Mouse (Mus musculus): ENCODE data around the gene Doc2b. TPM values are rescaled to one million over a fixed set of nuclear protein-coding genes. Genes with fewer than 3 reads are reported as not detected.

Gene Doc2b
- total and polyA plus RNA-seq, 3 experiments, result not detected

DNA sequence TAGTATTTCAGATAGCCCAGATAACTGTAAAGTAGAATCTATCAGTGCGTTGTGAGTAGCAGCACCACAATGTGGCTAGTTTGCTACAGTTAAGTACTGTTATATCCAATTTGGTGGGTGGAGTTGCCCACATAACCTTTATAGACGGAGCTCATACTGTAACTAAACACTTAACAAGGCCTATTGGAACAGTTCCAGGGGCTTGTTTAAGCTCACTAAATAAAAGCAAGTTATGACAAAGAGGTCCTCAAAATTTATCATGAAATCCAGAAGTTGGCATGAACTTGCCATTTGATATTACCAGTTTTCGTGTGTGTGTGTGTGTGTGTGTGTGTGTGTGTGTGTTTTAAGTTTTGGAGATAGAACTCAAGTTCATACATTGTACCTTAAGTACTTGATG, 55.6 kb downstream of the Doc2b start:
- H3K27ac ChIP-seq (ENCODE audit: insufficient read depth, low read depth), result no peak overlapping the region
- H3K4me2 ChIP-seq (ENCODE audit: insufficient read depth, low read depth, poor library complexity, severe bottlenecking), result no peak overlapping the region
- H3K9me3 ChIP-seq (replicated peaks; ENCODE audit: low read length), result no peaks in the 10 kb centered on the region
- in situ Hi-C loops (cut with MboI; ENCODE audit: low pct_ligation_motif_present, low pct_unique_long_range_greater_than_20kb, low sequenced_read_pairs) (no loop called here), dilution Hi-C loops (cut with MboI; ENCODE audit: extremely low pct_ligation_motif_present, extremely low pct_unique_long_range_greater_than_20kb, low sequenced_read_pairs) (no loop called here)
- H3K36me3 ChIP-seq (replicated peaks in 1 of 2; ENCODE audit: control insufficient read depth in 1 of 2, insufficient read depth in 1 of 2, low read length in 1 of 2), result peaks cover 26 to 69% of the 10 kb centered on the region in 2 experiments
- TF ChIP-seq NRF1 (IDR thresholded peaks at IDR 0.05; ENCODE audit: low read depth, low read length) (no peak), MAZ (IDR thresholded peaks at IDR 0.05; ENCODE audit: low read depth, low read length) (no peak), ZNF384 (IDR thresholded peaks at IDR 0.05; ENCODE audit: low read depth, low read length) (no peak), POLR2A (IDR thresholded peaks at IDR 0.05; ENCODE audit: low read depth, low read length) (no peak), ZMIZ1 (IDR thresholded peaks at IDR 0.05; ENCODE audit: low read depth, low read length) (no peak), MAX (IDR thresholded peaks at IDR 0.05; ENCODE audit: low read length) (no peak), USF1 (IDR thresholded peaks at IDR 0.05; ENCODE audit: low read depth, low read length) (no peak), CTCF (conservative IDR thresholded peaks at IDR 0.05 in 1 of 2, IDR thresholded peaks at IDR 0.05 in 1 of 2; ENCODE audit: low read depth in 2 of 2, low read length in 2 of 2) (no peak), CHD1 (IDR thresholded peaks at IDR 0.05; ENCODE audit: low read depth, low read length) (no peak), MXI1 (IDR thresholded peaks at IDR 0.05; ENCODE audit: low read depth, low read length) (no peak)
- H3K4me1 ChIP-seq (ENCODE audit: control insufficient read depth in 1 of 2, insufficient read depth in 2 of 2), result peaks cover 19 to 91% of the 10 kb centered on the region in 2 experiments
- H3K27me3 ChIP-seq (replicated peaks), result no peaks in the 10 kb centered on the region
- DNase-seq (ENCODE audit: extremely low read depth), result no peak
- peaks cover 95% of the 10 kb centered on the region for H3K79me2 ChIP-seq (replicated peaks; ENCODE audit: control insufficient read depth, extremely low read depth, insufficient read depth, poor library complexity, severe bottlenecking)
- H3K9ac ChIP-seq (ENCODE audit: insufficient read depth, low read depth), result no peak overlapping the region
- no peak overlapping the region for H3K4me3 ChIP-seq (replicated peaks in 1 of 3; ENCODE audit: low read depth in 2 of 3, low read length in 2 of 3, poor library complexity in 1 of 3)

DNA sequence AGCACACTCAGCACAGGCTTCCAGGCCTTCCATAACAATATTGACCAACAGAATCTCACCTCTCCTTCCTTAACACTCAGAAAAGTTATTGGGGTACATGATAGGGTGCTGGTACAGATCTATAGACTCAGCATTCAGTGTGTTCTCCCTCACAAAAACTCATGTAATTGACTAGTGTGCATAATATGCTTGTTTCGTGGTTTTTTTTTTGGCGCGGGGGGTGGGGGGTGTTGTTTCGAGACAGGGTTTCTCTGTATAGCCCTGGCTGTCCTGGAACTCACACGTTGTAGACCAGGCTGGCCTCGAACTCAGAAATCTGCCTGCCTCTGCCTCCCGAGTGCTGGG, 57.4 kb downstream of the Doc2b start:
- no peaks in the 10 kb centered on the region for H3K9me3 ChIP-seq (replicated peaks; ENCODE audit: low read length)
- DNase-seq (ENCODE audit: extremely low read depth), result no peak
- H3K36me3 ChIP-seq (replicated peaks in 1 of 2; ENCODE audit: control insufficient read depth in 1 of 2, insufficient read depth in 1 of 2, low read length in 1 of 2), result peaks cover 25 to 59% of the 10 kb centered on the region in 2 experiments
- in situ Hi-C loops (cut with MboI; ENCODE audit: low pct_ligation_motif_present, low pct_unique_long_range_greater_than_20kb, low sequenced_read_pairs) (no loop called here), dilution Hi-C loops (cut with MboI; ENCODE audit: extremely low pct_ligation_motif_present, extremely low pct_unique_long_range_greater_than_20kb, low sequenced_read_pairs) (no loop called here)
- peak overlapping the region; percentile 94 for H3K27ac ChIP-seq (ENCODE audit: insufficient read depth, low read depth)
- no peak for TF ChIP-seq TBP (conservative IDR thresholded peaks at IDR 0.05; ENCODE audit: low read depth, low read length)
- 0 out of 2 replicates have a peak, but pooled peaks have one; percentile 3 for TF ChIP-seq MAX (IDR thresholded peaks at IDR 0.05; ENCODE audit: low read length)
- TF ChIP-seq JUND (conservative IDR thresholded peaks at IDR 0.05; ENCODE audit: low read depth, low read length), result no peak
- peak; percentile 76 for TF ChIP-seq ZNF384 (IDR thresholded peaks at IDR 0.05; ENCODE audit: low read depth, low read length)
- TF ChIP-seq MXI1 (IDR thresholded peaks at IDR 0.05; ENCODE audit: low read depth, low read length), result no peak
- TF ChIP-seq USF2 (conservative IDR thresholded peaks at IDR 0.05; ENCODE audit: low read depth, low read length), result no peak
- peak; percentile 69; the same call in 1 of the 2 replicates for TF ChIP-seq MAFK (IDR thresholded peaks at IDR 0.05; ENCODE audit: insufficient replicate concordance, low read length)
- TF ChIP-seq RCOR1 (conservative IDR thresholded peaks at IDR 0.05; ENCODE audit: low read depth, low read length), result no peak
- TF ChIP-seq IRF4 (IDR thresholded peaks at IDR 0.05; ENCODE audit: low read depth, low read length), result no peak
- peak overlapping the region; percentile 57 for H3K4me2 ChIP-seq (ENCODE audit: insufficient read depth, low read depth, poor library complexity, severe bottlenecking)
- H3K79me2 ChIP-seq (replicated peaks; ENCODE audit: control insufficient read depth, extremely low read depth, insufficient read depth, poor library complexity, severe bottlenecking), result peaks cover 97% of the 10 kb centered on the region
- H3K4me1 ChIP-seq (ENCODE audit: control insufficient read depth in 1 of 2, insufficient read depth in 2 of 2), result peaks cover 19 to 81% of the 10 kb centered on the region in 2 experiments
- no peaks in the 10 kb centered on the region for H3K27me3 ChIP-seq (replicated peaks)
- H3K4me3 ChIP-seq (replicated peaks in 1 of 3; ENCODE audit: low read depth in 2 of 3, low read length in 2 of 3, poor library complexity in 1 of 3), result no peak overlapping the region
- H3K9ac ChIP-seq (ENCODE audit: insufficient read depth, low read depth), result peak overlapping the region; percentile 34
